Mouse (Mus musculus): ENCODE results near the gene Olfr441.
"Not testable (repeated sequence)": the region's sequence is repeated elsewhere in the genome, so short reads cannot be mapped to it uniquely, and the experiment has no call there.

The Olfr441 gene

DNA sequence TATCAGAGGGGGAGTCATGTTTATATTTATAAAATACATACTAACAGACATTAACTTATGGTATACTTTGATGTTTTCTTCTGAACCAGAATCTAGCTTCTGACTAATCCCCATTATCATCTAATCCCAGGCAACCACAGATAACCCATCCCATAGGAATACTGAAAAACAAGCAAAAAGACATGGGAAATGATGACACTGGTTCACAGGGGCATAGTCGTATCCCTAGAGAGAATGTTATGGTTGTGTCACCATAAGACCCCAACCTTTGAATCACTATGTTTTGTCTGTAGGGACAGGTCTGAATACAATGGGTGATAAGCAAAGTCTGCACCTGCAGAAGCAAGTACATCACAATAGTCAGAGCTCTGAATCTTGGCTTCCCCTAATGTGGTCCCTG lies at the start of gene Olfr441:
TSS of gene Olfr441 (plus strand) at position 301 of the 400 bp plus-strand sequence.
- DNase-seq (ENCODE audit: low spot score in 2 of 2): not testable (repeated sequence)

DNA sequence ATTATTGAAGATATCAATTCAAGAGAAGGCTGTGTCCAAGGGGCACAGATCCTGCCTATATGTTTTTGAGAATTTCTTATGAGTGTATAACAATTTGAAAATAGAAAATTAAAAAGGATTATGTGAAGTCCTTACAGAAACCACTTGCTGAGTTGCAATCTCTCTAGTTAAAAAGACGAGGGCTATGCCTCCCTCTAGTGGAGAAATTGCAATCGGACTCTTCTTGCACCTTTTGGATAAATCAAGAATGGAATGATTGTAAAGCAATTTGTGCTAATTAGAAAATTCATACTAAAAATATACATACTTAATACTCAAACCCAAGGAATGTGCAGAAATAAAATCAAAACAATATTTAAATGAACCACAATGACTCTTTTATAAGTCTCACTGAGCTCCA lies 27.4 kb upstream of the Olfr441 start:
- DNase-seq (ENCODE audit: low spot score in 2 of 2): no peak

DNA sequence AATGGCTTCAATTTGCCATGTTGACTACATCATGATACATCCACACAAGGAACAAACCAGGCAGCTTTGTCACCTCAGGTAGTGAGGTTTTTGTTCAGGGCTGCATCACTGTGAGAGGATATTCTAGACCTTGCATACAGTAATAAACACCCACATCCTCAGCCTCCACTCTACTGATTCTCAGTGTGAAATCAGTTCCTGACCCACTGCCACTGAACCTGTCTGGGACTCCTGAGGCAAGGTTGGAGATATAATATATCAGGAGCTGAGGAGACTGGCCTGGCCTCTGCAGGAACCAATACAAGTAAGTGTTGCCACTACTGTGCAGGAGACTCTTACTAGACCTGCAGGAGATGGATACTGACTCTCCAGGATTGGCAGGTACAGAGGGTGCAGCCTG lies 24.8 kb upstream of the Olfr441 start:
- DNase-seq (ENCODE audit: low spot score in 2 of 2): not testable (repeated sequence)

- not testable (repeated sequence) for DNase-seq (ENCODE audit: low spot score in 2 of 2)
Observed at GRCm38 (mm10) chr6:43146267-43146666, 40.1 kb downstream of the Olfr441 start, which contains the start of gene Olfr237-ps1. Olfr237-ps1 (plus strand) TSS chr6:43146567.

DNA sequence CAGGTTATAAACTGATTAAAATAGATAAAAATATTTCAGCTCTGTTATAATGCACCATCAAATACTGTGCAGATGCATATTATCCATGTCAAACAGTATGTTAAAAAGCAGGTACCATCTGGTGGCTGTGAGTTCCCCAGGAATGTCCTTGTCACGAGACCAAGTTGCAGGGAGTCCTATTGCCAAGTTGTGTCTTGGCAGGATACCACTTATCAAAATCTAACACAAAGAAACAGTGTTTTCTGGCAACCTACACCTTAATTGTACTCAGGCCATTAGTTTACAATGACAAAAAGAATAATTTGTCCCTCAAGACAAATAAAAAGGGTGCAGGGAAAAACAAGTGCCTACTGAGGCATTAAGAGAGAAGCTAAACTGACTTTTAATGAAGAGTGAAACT lies 53.3 kb downstream of the Olfr441 start:
- DNase-seq (ENCODE audit: low spot score in 2 of 2): no peak

GRCm38 (mm10) chr6:43162982-43163381 lies 56.8 kb downstream of the Olfr441 start, which contains the start of gene Olfr437:
Olfr437 (plus strand) TSS chr6:43163282.
- no peak for DNase-seq (ENCODE audit: low spot score in 2 of 2)

DNA sequence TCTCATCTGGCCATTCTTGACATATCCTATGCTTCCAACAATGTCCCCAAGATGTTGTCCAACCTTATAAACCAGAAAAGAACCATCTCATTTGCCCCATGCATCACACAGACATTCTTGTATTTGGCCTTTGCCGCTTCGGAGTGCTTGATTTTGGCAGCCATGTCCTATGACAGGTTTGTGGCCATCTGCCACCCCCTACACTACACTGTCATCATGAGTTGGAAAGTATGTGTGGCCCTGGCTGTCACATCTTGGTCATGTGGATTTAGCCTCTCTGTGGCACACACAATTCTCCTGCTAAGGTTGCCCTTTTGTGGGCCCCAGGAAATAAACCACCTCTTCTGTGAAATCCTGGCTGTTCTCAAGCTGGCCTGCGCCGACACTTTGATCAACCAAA lies 61.1 kb downstream of the Olfr441 start:
- no peak for DNase-seq (ENCODE audit: low spot score in 2 of 2)
